Mouse (Mus musculus): ENCODE results near the gene Otop3. TPM values are rescaled to one million over a fixed set of nuclear protein-coding genes. Genes with fewer than 3 reads are reported as not detected.

Gene Otop3
- total RNA-seq (2021): not detected
- long read RNA-seq, experiment 1: 0 reads
- long read RNA-seq, experiment 2: 0 reads

GRCm38 (mm10) chr11:115334531-115334930, at the start of gene Otop3:
Otop3 (plus strand) TSS chr11:115334731.
- Histone ChIP-seq H3K4me3 (peak within 1 kb of the TSS; percentile 29), H3K27ac (no peak within 1 kb of the TSS)
- DNase-seq: no peak
- intact Hi-C loops (cut with DNase I): no loop called here
- TF ChIP-seq CTCF (IDR thresholded peaks at IDR 0.05): no peak

- Histone ChIP-seq H3K27ac (peak overlapping the region; percentile 35; the same call in 1 of the 2 replicates), H3K4me3 (no peak overlapping the region)
- TF ChIP-seq CTCF (IDR thresholded peaks at IDR 0.05): no peak
- no peak for DNase-seq
- intact Hi-C loops (cut with DNase I): no loop called here
Measured at GRCm38 (mm10) chr11:115285282-115285681, 49.2 kb upstream of the Otop3 start.

- Histone ChIP-seq H3K27ac (peak overlapping the region; percentile 75), H3K4me3 (no peak overlapping the region)
- DNase-seq: peak; percentile 71
- TF ChIP-seq CTCF (IDR thresholded peaks at IDR 0.05): no peak
- intact Hi-C loops (cut with DNase I): no loop called here
Measured at GRCm38 (mm10) chr11:115286201-115286993, 48.1 kb upstream of the Otop3 start.

- no peak for TF ChIP-seq CTCF (IDR thresholded peaks at IDR 0.05)
- no peak overlapping the region for H3K4me3 ChIP-seq
- DNase-seq: no peak
- H3K27ac ChIP-seq: no peak overlapping the region
- intact Hi-C loops (cut with DNase I): no loop called here
Measured at GRCm38 (mm10) chr11:115287386-115287785, 47.1 kb upstream of the Otop3 start.

- intact Hi-C loops (cut with DNase I): no loop called here
- Histone ChIP-seq H3K27ac (no peak overlapping the region), H3K4me3 (no peak overlapping the region)
- no peak for DNase-seq
- no peak for TF ChIP-seq CTCF (IDR thresholded peaks at IDR 0.05)
Measured at GRCm38 (mm10) chr11:115288305-115288704, 46.2 kb upstream of the Otop3 start.

GRCm38 (mm10) chr11:115289885-115290284, 44.6 kb upstream of the Otop3 start:
- intact Hi-C loops (cut with DNase I): no loop called here
- no peak for TF ChIP-seq CTCF (IDR thresholded peaks at IDR 0.05)
- H3K27ac ChIP-seq: peak overlapping the region; percentile 51; the same call in 1 of the 2 replicates
- no peak overlapping the region for H3K4me3 ChIP-seq
- no peak for DNase-seq

GRCm38 (mm10) chr11:115290314-115290713, 44.2 kb upstream of the Otop3 start:
- H3K27ac ChIP-seq: peak overlapping the region; percentile 51; the same call in 1 of the 2 replicates
- intact Hi-C loops (cut with DNase I): no loop called here
- TF ChIP-seq CTCF (IDR thresholded peaks at IDR 0.05): no peak
- no peak overlapping the region for H3K4me3 ChIP-seq
- DNase-seq: no peak

- no peak overlapping the region for H3K4me3 ChIP-seq
- intact Hi-C loops (cut with DNase I): no loop called here
- DNase-seq: peak; percentile 82
- peak overlapping the region; percentile 51; the same call in 1 of the 2 replicates for H3K27ac ChIP-seq
- no peak for TF ChIP-seq CTCF (IDR thresholded peaks at IDR 0.05)
Measured at GRCm38 (mm10) chr11:115290919-115291318, 43.6 kb upstream of the Otop3 start.

- intact Hi-C loops (cut with DNase I): no loop called here
- Histone ChIP-seq H3K27ac (peak overlapping the region; percentile 43; the same call in 1 of the 2 replicates), H3K4me3 (no peak overlapping the region)
- no peak for DNase-seq
- TF ChIP-seq CTCF (IDR thresholded peaks at IDR 0.05): no peak
Measured at GRCm38 (mm10) chr11:115291503-115291902, 43.0 kb upstream of the Otop3 start.

GRCm38 (mm10) chr11:115292631-115293375, 41.7 kb upstream of the Otop3 start:
- intact Hi-C loops (cut with DNase I): no loop called here
- no peak for TF ChIP-seq CTCF (IDR thresholded peaks at IDR 0.05)
- DNase-seq: no peak
- Histone ChIP-seq H3K4me3 (no peak overlapping the region), H3K27ac (no peak overlapping the region)

- Histone ChIP-seq H3K4me3 (no peak overlapping the region), H3K27ac (no peak overlapping the region)
- intact Hi-C loops (cut with DNase I): no loop called here
- no peak for TF ChIP-seq CTCF (IDR thresholded peaks at IDR 0.05)
- no peak for DNase-seq
Measured at GRCm38 (mm10) chr11:115295939-115296338, 38.6 kb upstream of the Otop3 start.

GRCm38 (mm10) chr11:115296471-115297210, 37.9 kb upstream of the Otop3 start:
- DNase-seq: no peak
- intact Hi-C loops (cut with DNase I): no loop called here
- Histone ChIP-seq H3K4me3 (peak overlapping the region; percentile 78), H3K27ac (peak overlapping the region; percentile 79)
- no peak for TF ChIP-seq CTCF (IDR thresholded peaks at IDR 0.05)
